Mouse (Mus musculus): ENCODE data around the gene Terb2.

DNA sequence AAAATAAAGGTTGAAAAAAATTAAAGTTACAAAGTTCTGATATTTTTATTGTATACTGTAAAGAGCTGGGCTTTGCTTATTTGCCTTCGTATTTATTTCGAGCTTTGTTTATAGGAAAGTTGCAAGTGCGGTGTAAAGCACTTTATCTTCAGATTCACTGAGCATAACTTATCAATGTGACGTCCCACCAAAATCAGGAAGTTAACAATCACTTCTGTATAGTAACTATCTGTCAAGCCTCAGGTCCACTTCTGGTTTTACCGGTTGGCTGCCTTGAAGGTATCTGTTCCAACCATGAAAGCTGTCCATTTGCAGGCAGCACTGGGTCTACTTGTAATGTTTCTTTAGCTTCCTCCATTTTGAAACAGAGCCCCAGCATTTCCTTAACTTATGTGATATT lies 36.2 kb downstream of the Terb2 start:
- TF ChIP-seq POLR2A (IDR thresholded peaks at IDR 0.05; ENCODE audit: insufficient read depth, low read depth, low read length): no peak
- no peak for TF ChIP-seq CTCF (IDR thresholded peaks at IDR 0.05; ENCODE audit: insufficient read depth, low read depth, low read length)
